Mouse (Mus musculus): Measurements from ENCODE around the gene Gm49425. TPM values are rescaled to one million over a fixed set of nuclear protein-coding genes. Genes with fewer than 3 reads are reported as not detected.

Gm49425 gene
- polyA plus RNA-seq, 1 experiment from 2014 or later: not detected

GRCm38 (mm10) chr15:101495266-101495665 is 21.8 kb downstream of the Gm49425 start:
- WGBS: 91% methylated on average over 8 of the region's 8 CpGs
- H3K27me3 ChIP-seq (ENCODE audit: control insufficient read depth, insufficient read depth, low read length): no peaks in the 10 kb centered on the region
- H3K27ac ChIP-seq (replicated peaks; ENCODE audit: low read depth, low read length): no peak overlapping the region
- H3K4me2 ChIP-seq (ENCODE audit: low read length): no peak overlapping the region
- H3K9me3 ChIP-seq (ENCODE audit: control insufficient read depth, low read length): no peaks in the 10 kb centered on the region
- H3K9ac ChIP-seq (replicated peaks; ENCODE audit: low read length): no peak overlapping the region
- no peaks in the 10 kb centered on the region for H3K36me3 ChIP-seq (ENCODE audit: control insufficient read depth, insufficient read depth, low read length)
- DNase-seq: no peak
- ATAC-seq (ENCODE audit: low FRiP score, low TSS enrichment): no peak
- H3K4me3 ChIP-seq (replicated peaks; ENCODE audit: low read depth, low read length): no peak overlapping the region
- no peaks in the 10 kb centered on the region for H3K4me1 ChIP-seq (ENCODE audit: control insufficient read depth, insufficient read depth, low read length)

- 33% methylated on average over 1 of the region's 1 CpGs for WGBS
- DNase-seq: no peak
- Histone ChIP-seq H3K4me1 (ENCODE audit: control insufficient read depth, insufficient read depth, low read length) (no peaks in the 10 kb centered on the region), H3K27me3 (ENCODE audit: control insufficient read depth, insufficient read depth, low read length) (no peaks in the 10 kb centered on the region), H3K9ac (replicated peaks; ENCODE audit: low read length) (no peak overlapping the region), H3K27ac (replicated peaks; ENCODE audit: low read depth, low read length) (no peak overlapping the region), H3K4me2 (ENCODE audit: low read length) (no peak overlapping the region), H3K9me3 (ENCODE audit: control insufficient read depth, low read length) (no peaks in the 10 kb centered on the region), H3K36me3 (ENCODE audit: control insufficient read depth, insufficient read depth, low read length) (no peaks in the 10 kb centered on the region), H3K4me3 (replicated peaks; ENCODE audit: low read depth, low read length) (no peak overlapping the region)
- ATAC-seq (ENCODE audit: low FRiP score, low TSS enrichment): no peak
Observed at GRCm38 (mm10) chr15:101494203-101494602, 22.9 kb downstream of the Gm49425 start.

DNA sequence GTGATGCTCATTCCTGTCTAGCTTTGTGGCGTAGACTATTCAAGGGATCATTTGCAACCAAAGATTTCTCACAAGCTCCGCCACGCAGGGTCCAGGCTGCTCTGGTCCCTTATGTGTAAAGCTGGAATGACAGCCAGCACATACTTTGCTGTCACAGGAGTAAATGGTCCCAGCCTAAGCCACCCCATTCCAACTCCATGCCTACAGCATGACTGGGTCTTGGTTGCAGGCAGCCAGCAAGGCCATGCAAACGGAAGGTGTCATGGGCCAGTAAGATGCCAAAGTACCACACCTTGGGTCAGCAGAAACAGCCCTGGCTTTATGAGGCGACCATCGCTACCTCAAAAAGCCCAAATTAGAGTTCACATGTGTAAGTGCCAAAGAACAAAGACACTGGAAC is 23.3 kb downstream of the Gm49425 start:
- H3K4me2 ChIP-seq (ENCODE audit: low read length): no peak overlapping the region
- H3K27ac ChIP-seq (replicated peaks; ENCODE audit: low read depth, low read length): no peak overlapping the region
- no peak overlapping the region for H3K9ac ChIP-seq (replicated peaks; ENCODE audit: low read length)
- ATAC-seq (ENCODE audit: low FRiP score, low TSS enrichment) (no peak), DNase-seq (no peak)
- H3K27me3 ChIP-seq (ENCODE audit: control insufficient read depth, insufficient read depth, low read length): no peaks in the 10 kb centered on the region
- no peak overlapping the region for H3K4me3 ChIP-seq (replicated peaks; ENCODE audit: low read depth, low read length)
- H3K36me3 ChIP-seq (ENCODE audit: control insufficient read depth, insufficient read depth, low read length): no peaks in the 10 kb centered on the region
- H3K9me3 ChIP-seq (ENCODE audit: control insufficient read depth, low read length): no peaks in the 10 kb centered on the region
- H3K4me1 ChIP-seq (ENCODE audit: control insufficient read depth, insufficient read depth, low read length): no peaks in the 10 kb centered on the region
- WGBS: 93% methylated on average over 6 of the region's 6 CpGs

DNA sequence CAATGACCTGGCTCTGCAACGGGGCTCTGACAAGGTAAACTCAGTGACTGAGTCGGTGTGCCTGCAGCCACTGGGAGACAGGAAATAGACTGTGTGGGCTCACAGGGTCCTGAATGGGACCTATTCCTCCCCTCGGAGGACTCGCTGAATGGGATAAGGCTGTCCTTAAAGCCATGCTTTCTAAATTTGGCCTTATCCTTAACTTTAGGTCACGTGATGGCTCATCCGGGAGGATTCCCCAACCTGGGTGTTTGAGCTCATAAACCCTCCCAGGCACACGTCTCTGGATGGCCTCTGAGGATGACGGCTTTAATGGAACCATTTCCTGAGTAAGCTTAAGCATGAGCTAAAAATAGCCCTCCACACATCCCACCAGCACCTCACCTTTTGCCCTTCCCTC is 24.3 kb downstream of the Gm49425 start:
- Histone ChIP-seq H3K4me2 (ENCODE audit: low read length) (no peak overlapping the region), H3K9me3 (ENCODE audit: control insufficient read depth, low read length) (no peaks in the 10 kb centered on the region), H3K4me3 (replicated peaks; ENCODE audit: low read depth, low read length) (no peak overlapping the region), H3K27me3 (ENCODE audit: control insufficient read depth, insufficient read depth, low read length) (no peaks in the 10 kb centered on the region), H3K27ac (replicated peaks; ENCODE audit: low read depth, low read length) (no peak overlapping the region), H3K9ac (replicated peaks; ENCODE audit: low read length) (no peak overlapping the region), H3K36me3 (ENCODE audit: control insufficient read depth, insufficient read depth, low read length) (no peaks in the 10 kb centered on the region), H3K4me1 (ENCODE audit: control insufficient read depth, insufficient read depth, low read length) (no peaks in the 10 kb centered on the region)
- ATAC-seq (ENCODE audit: low FRiP score, low TSS enrichment) (no peak), DNase-seq (no peak)
- 83% methylated on average over 8 of the region's 8 CpGs for WGBS

- no peak within 1 kb of the TSS for H3K9ac ChIP-seq (replicated peaks; ENCODE audit: low read length)
- no peaks in the 10 kb centered on the region for H3K4me1 ChIP-seq (ENCODE audit: control insufficient read depth, insufficient read depth, low read length)
- H3K4me3 ChIP-seq (replicated peaks; ENCODE audit: low read depth, low read length): no peak within 1 kb of the TSS
- no peak for ATAC-seq (ENCODE audit: low FRiP score, low TSS enrichment)
- WGBS: 63% methylated on average over 6 of the region's 6 CpGs
- no peaks in the 10 kb centered on the region for H3K9me3 ChIP-seq (ENCODE audit: control insufficient read depth, low read length)
- peak; percentile 9 for DNase-seq
- H3K27me3 ChIP-seq (ENCODE audit: control insufficient read depth, insufficient read depth, low read length): no peaks in the 10 kb centered on the region
- H3K36me3 ChIP-seq (ENCODE audit: control insufficient read depth, insufficient read depth, low read length): no peaks in the 10 kb centered on the region
- H3K4me2 ChIP-seq (ENCODE audit: low read length): no peak within 1 kb of the TSS
- no peak within 1 kb of the TSS for H3K27ac ChIP-seq (replicated peaks; ENCODE audit: low read depth, low read length)
Observed at GRCm38 (mm10) chr15:101491431-101491830, 25.6 kb downstream of the Gm49425 start, which contains the start of gene Krt83. TSS of gene Krt83 (minus strand) at chr15:101491512.

GRCm38 (mm10) chr15:101485911-101486635 is 31.0 kb downstream of the Gm49425 start:
- no peaks in the 10 kb centered on the region for H3K36me3 ChIP-seq (ENCODE audit: control insufficient read depth, insufficient read depth, low read length)
- H3K4me3 ChIP-seq (replicated peaks; ENCODE audit: low read depth, low read length): no peak overlapping the region
- peak; percentile 7 for DNase-seq
- no peak for ATAC-seq (ENCODE audit: low FRiP score, low TSS enrichment)
- H3K27me3 ChIP-seq (ENCODE audit: control insufficient read depth, insufficient read depth, low read length): no peaks in the 10 kb centered on the region
- no peaks in the 10 kb centered on the region for H3K4me1 ChIP-seq (ENCODE audit: control insufficient read depth, insufficient read depth, low read length)
- no peak overlapping the region for H3K27ac ChIP-seq (replicated peaks; ENCODE audit: low read depth, low read length)
- H3K4me2 ChIP-seq (ENCODE audit: low read length): no peak overlapping the region
- 84% methylated on average over 11 of the region's 11 CpGs for WGBS
- H3K9ac ChIP-seq (replicated peaks; ENCODE audit: low read length): no peak overlapping the region
- no peaks in the 10 kb centered on the region for H3K9me3 ChIP-seq (ENCODE audit: control insufficient read depth, low read length)

- Histone ChIP-seq H3K9ac (replicated peaks; ENCODE audit: low read length) (no peak overlapping the region), H3K27me3 (ENCODE audit: control insufficient read depth, insufficient read depth, low read length) (no peaks in the 10 kb centered on the region), H3K4me2 (ENCODE audit: low read length) (no peak overlapping the region), H3K27ac (replicated peaks; ENCODE audit: low read depth, low read length) (no peak overlapping the region), H3K4me3 (replicated peaks; ENCODE audit: low read depth, low read length) (no peak overlapping the region), H3K4me1 (ENCODE audit: control insufficient read depth, insufficient read depth, low read length) (no peaks in the 10 kb centered on the region), H3K9me3 (ENCODE audit: control insufficient read depth, low read length) (no peaks in the 10 kb centered on the region), H3K36me3 (ENCODE audit: control insufficient read depth, insufficient read depth, low read length) (no peaks in the 10 kb centered on the region)
- ATAC-seq (ENCODE audit: low FRiP score, low TSS enrichment) (no peak), DNase-seq (no peak)
- WGBS: 100% methylated on average over 1 of the region's 1 CpGs
Observed at GRCm38 (mm10) chr15:101484939-101485338, 32.1 kb downstream of the Gm49425 start.

GRCm38 (mm10) chr15:101483646-101484045 is 33.4 kb downstream of the Gm49425 start:
- Histone ChIP-seq H3K27ac (replicated peaks; ENCODE audit: low read depth, low read length) (no peak overlapping the region), H3K27me3 (ENCODE audit: control insufficient read depth, insufficient read depth, low read length) (no peaks in the 10 kb centered on the region; the same call in 1 of the 2 replicates), H3K4me1 (ENCODE audit: control insufficient read depth, insufficient read depth, low read length) (peaks cover 12% of the 10 kb centered on the region), H3K4me3 (replicated peaks; ENCODE audit: low read depth, low read length) (no peak overlapping the region), H3K9me3 (ENCODE audit: control insufficient read depth, low read length) (no peaks in the 10 kb centered on the region), H3K36me3 (ENCODE audit: control insufficient read depth, insufficient read depth, low read length) (no peaks in the 10 kb centered on the region), H3K9ac (replicated peaks; ENCODE audit: low read length) (no peak overlapping the region), H3K4me2 (ENCODE audit: low read length) (no peak overlapping the region)
- 81% methylated on average over 1 of the region's 1 CpGs for WGBS
- ATAC-seq (ENCODE audit: low FRiP score, low TSS enrichment): no peak
- no peak for DNase-seq

- DNase-seq (no peak), ATAC-seq (ENCODE audit: low FRiP score, low TSS enrichment) (no peak)
- Histone ChIP-seq H3K27ac (replicated peaks; ENCODE audit: low read depth, low read length) (no peak overlapping the region), H3K4me1 (ENCODE audit: control insufficient read depth, insufficient read depth, low read length) (peaks cover 12% of the 10 kb centered on the region), H3K27me3 (ENCODE audit: control insufficient read depth, insufficient read depth, low read length) (no peaks in the 10 kb centered on the region; the same call in 1 of the 2 replicates), H3K4me3 (replicated peaks; ENCODE audit: low read depth, low read length) (no peak overlapping the region), H3K4me2 (ENCODE audit: low read length) (no peak overlapping the region), H3K9me3 (ENCODE audit: control insufficient read depth, low read length) (no peaks in the 10 kb centered on the region), H3K9ac (replicated peaks; ENCODE audit: low read length) (no peak overlapping the region), H3K36me3 (ENCODE audit: control insufficient read depth, insufficient read depth, low read length) (no peaks in the 10 kb centered on the region)
- WGBS: 40% methylated on average over 4 of the region's 4 CpGs
Observed at GRCm38 (mm10) chr15:101482056-101482455, 35.0 kb downstream of the Gm49425 start.

Data from midbrain, embryonic 14.5 days (tissue).